Mouse (Mus musculus) MN1 (cell line): ENCODE data around the gene Cdon.

Experiments used
- DNase-seq: peaks from one replicate; pipeline ENCODE4 v3.0.0-alpha.2; 2016; ENCODE audit warnings: low spot score

The Cdon gene

DNA sequence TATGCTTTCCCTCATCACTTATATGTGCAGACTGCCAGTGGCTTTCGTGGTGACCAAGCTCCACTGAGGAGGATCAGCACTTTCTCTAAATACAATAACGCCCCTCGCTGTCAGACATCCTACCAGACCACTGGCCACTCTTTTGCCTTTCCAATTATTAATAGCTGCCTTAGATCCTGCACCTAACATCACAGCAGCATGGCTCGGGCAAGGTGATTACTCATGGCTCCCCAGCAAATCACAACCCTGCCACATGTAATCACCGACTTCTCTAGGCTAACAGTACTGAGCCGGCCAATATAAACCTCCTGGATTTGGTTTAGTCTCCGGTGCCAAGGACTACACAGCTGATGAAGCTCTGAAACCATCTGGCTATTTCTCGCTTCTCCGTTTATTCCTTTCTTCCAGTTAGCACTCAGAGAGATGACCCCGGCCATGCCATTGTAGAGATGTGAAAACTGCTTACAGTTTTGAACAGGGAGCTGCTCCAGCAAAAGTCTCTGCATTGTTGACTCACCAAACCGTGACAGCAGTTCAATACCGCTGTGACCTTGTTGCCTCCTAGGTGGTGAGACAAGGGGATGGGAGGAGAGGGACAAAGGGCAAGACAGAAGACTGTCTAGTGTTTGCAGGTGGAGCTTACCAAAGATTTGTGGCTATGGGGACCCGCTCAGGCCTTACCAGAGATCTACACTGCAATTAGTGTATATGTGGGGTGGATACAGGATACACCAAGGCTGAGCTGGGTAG is 118.2 kb downstream of the Cdon start:
- no peak for DNase-seq

DNA sequence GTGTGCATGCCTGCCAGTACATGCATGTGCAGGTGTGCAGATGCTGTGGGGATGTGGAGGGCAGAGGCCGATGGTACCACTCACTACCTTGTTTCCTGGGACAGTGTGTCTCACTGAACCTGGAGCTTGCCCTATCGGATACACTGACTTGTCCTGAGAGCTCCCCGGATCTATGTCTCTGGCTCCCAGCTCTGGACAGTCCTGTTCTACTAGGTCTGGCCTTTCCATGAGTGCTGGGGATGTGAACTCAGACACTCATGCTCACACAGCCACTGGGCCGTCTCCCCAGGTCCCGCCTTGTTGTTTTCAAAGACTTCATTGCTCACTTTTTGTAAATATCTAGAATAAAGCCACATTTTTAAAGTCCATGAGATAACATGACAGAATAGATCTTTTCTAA is 120.1 kb downstream of the Cdon start:
- no peak for DNase-seq

DNA sequence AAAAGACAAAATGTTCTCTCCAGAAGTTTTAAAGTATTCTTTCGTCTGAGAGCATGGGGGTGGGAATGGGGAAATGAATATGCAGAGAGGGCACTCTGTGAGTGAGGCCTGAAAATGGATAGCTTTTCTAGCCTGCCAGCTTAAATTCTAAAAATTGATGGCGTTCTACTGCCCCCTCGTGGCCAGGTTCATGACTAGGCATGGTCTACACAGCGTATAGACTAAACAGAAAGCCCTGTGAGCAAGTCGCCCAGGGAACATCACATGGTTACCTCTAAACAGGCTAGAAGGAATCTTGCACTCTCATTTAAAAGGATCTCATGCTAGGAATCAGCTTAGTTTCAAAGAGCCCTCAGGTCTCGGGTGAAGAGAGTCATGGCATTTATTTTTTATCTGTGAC is 120.6 kb downstream of the Cdon start:
- peak; percentile 82 for DNase-seq

DNA sequence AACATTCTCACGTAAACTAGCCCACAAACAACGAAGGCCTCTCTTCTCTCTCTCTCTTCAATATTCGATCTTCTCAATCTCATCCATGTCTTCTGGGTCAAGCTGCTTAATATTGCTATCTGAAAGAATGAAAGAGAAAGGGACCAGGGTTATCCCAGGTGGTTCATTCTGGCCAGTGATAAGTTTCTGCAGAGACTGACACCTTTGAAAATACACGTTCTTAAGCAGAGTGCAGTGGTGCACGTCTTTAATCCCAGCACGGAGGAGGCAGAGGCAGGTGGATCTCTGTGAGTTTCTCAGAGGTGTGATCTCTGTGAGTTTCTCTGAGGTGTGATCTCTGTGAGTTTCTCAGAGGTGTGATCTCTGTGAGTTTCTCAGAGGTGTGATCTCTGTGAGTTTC is 121.0 kb downstream of the Cdon start:
- DNase-seq: no peak

DNA sequence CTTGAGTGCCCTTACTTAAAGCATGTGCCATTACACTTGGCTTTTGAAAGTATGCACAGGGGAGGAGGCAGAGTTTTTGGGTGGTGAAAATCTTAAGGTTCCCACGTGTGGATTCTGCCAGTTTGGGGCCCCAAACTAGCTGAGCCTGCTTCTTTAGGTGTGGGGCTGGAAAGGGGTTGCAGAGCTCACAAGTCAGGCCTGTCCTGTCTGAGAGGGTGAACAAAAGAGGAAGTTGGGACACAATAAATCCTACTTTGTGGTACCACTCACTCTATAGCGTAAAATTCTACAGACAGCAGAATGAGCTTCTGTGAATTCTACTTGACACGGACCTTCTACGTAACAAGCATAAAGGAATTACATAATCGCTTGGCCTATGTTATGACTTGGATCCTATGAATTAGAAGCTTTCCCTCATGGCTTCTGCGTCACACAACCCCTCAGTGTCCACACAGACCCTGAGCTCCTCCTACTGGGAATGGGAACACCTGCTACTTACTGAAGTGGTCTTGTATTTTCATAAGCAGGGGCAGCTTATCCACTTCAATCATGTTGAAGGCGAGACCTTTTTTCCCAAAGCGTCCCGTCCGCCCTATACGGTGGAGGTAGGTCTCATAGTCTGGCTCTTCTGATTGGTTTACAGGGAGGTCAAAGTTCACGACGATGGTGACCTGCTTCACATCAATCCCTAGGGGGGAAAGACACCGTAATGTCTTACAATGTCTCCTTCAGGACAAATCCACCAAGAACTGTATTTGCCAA is 122.4 kb downstream of the Cdon start:
- no peak for DNase-seq

DNA sequence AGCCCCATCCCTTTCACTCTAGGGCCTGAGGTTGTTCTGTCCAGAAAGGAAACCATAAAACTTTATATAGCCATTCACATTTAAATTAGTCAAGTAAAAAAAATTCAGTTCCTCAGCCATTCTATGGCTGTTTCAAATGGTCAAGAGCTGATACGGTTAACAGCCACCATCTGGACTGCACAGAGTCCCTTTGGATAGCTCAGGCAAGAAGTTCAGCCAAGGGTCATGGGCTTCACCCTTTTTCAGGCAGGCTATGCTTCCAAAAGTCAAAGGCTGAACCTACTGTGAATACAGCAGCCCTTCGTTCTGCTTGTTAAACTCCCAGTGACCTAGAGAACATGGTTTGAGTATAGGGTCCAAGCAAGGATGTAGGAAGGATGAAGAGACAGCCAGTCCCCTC is 123.7 kb downstream of the Cdon start:
- DNase-seq: no peak

DNA sequence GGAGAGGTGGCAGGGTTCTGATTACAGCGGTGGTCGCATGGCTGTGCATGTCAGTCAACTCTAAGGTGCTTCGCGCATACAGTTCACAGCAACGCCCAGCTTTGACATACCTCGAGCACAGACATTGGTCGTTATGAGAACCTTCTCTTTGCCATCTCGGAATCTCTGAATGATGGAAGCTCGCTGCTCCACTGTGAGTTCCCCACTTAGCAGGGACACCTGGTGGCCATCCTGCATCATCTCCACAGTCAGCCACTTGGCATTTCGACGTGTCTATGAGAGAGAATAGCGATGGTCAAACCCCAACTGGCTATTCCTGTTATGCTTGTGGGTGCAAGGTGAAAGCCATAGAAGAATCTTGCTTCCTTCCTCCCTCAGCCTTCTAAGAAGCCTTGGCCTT is 124.8 kb downstream of the Cdon start:
- no peak for DNase-seq

DNA sequence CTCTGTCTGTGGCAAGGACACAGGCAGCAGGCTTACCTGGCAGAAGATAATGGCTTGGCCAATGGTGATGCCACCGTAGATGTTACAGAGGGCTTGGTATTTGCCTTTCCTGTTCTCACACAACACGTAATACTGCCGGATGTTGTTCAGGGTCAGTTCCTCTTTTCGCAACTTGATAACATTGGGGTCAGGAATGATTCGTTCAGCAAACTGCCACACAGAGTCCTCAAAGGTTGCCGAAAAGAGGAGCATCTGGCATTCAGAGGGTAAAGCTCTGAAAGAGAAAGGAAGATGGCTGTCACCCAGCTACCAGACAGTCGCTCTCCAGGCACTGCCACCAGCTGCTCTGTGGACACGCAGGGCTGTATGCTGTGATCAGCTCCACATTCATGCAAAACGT is 125.8 kb downstream of the Cdon start:
- DNase-seq: no peak

DNA sequence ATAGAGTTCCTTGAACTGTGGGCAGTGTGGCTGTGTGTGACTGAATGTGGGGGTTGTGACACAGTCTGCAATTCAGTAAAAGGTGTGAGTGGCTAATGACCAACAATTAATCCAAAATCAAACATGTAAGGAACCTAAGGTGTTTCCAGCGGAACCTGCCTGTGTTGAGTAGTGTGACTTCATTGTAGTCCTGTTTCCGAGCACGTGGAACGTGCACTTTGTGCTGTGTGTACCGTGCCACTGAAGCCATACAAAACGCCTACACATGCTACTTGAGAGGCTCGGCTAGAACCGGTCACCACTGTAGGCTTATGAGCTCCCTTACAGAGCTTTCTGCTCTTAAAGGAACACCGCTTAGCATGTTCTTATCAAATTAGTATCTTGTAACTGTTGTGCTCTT is 127.5 kb downstream of the Cdon start:
- DNase-seq: no peak

DNA sequence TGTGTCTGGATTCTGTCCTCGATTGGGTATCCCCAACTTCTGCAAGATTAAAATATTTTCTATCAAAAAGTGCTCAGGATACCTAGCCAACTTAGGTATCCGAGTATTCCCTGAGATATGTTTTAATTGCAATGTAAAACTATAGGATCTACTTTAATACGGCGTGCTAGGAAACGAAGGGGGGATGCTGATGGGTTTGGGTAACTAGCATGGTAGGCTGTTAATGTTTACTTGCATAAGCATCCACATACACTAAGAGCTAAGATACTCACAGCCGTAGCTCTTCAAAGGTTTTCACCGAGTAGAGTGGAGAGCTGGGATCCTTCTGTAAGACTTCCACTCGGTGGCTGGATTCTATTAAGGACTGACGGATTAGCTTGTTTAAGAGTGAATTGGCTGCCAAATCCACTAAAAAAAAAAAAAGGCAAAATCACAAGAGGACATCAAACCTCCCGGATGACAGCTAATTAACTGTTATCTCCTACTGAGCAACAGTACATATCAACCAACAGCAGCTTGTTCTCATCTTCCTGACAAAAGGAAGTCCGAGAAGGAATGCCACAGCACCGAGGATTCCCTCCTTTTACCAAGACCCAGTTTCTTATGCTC is 135.7 kb downstream of the Cdon start:
- no peak for DNase-seq
